Mouse (Mus musculus): ENCODE data around the gene 4931422A03Rik.

DNA sequence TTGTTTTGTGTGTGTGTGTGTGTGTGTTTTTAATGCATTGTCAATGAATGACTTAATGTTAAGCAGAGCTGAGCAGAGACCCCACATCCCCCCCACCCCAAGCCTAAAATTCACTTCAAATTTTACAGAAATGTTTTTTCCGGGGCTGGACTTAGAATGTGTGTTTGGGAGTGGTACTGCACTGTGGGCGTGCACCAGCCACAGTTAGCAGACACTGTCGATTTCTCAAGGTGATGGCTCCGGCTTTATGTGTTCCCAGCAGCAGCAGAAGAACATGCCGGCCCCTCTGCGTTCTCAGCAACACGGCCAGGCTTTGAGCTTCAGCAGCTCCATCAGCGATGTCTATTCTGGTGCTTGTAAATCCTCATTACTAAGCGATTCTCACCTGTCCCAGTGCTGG, 95.7 kb downstream of the 4931422A03Rik start:
- TF ChIP-seq EP300 (optimal IDR thresholded peaks at IDR 0.05) (no peak), CTCF (IDR thresholded peaks at IDR 0.05; ENCODE audit: low read depth) (no peak)
